Comparison of ENCODE assay signal across 8 mouse cellular contexts in genomic region chr17:31834320-31835065, GRCm38 (mm10). TPM values are rescaled to one million over a fixed set of nuclear protein-coding genes. Genes with fewer than 3 reads are reported as not detected.
A peak's percentile ranks its signal among the peaks of the same experiment; 100 is the strongest.
DNase-seq lines count a peak whose midpoint lies in the region; ATAC-seq and TF ChIP-seq lines count a peak whose summit lies in the region.

No protein-coding gene starts in this region.

- H3K36me3 ChIP-seq in lung, embryonic 15.5 days = no peaks in the 10 kb centered on the region

- ATAC-seq in lung, embryonic 15.5 days (ENCODE audit: borderline replicate concordance, extremely low read depth, low FRiP score, low TSS enrichment) = peak; percentile 13; the same call in 1 of the 2 replicates

- H3K27me3 ChIP-seq in lung, embryonic 15.5 days = no peaks in the 10 kb centered on the region

- no peak for TF ChIP-seq CTCF in bone marrow, adult 2 months (IDR thresholded peaks at IDR 0.05; ENCODE audit: control insufficient read depth, insufficient read depth, low read length)
- TF ChIP-seq CTCF in layer of hippocampus, adult 2 months (conservative IDR thresholded peaks at IDR 0.05) = no peak

- peak overlapping the region; percentile 91 for H3K27ac ChIP-seq in bone marrow, adult 2 months (ENCODE audit: control insufficient read depth, insufficient read depth, low read depth, low read length, poor library complexity)
- H3K27ac ChIP-seq in lung, embryonic 15.5 days = peak overlapping the region; percentile 75
- H3K27ac ChIP-seq in layer of hippocampus, adult 2 months = no peak overlapping the region

- no peak overlapping the region for H3K9ac ChIP-seq in lung, embryonic 15.5 days

- peaks cover 26% of the 10 kb centered on the region for H3K4me1 ChIP-seq in bone marrow, adult 2 months (ENCODE audit: control insufficient read depth, insufficient read depth, low read length)
- peaks cover 36% of the 10 kb centered on the region for H3K4me1 ChIP-seq in lung, embryonic 15.5 days

- TF ChIP-seq POLR2A in bone marrow, adult 2 months (IDR thresholded peaks at IDR 0.05; ENCODE audit: borderline replicate concordance, control insufficient read depth, low read depth, low read length) = no peak

- peak; percentile 84 for DNase-seq in MN1 (ENCODE audit: low spot score)
- DNase-seq in induced T-regulatory cell, adult 2 months (ENCODE audit: low read depth) = peak; percentile 56
- DNase-seq in layer of hippocampus, adult 9-11 months = no peak
- DNase-seq in spleen, postnatal 14 days (ENCODE audit: low spot score in 2 of 2) = no peak
- DNase-seq in c-Kit-positive CD71-positive TER-119-positive erythroid progenitor cells, embryonic 14.5 days (ENCODE audit: low spot score) = no peak
- DNase-seq in layer of hippocampus, adult 2 months (ENCODE audit: low spot score in 2 of 2) = no peak

- H3K4me3 ChIP-seq in bone marrow, adult 2 months (replicated peaks; ENCODE audit: control insufficient read depth, low read depth, low read length) = no peak overlapping the region
- H3K4me3 ChIP-seq in lung, embryonic 15.5 days = no peak overlapping the region
- no peak overlapping the region for H3K4me3 ChIP-seq in layer of hippocampus, adult 2 months

- no peaks in the 10 kb centered on the region for H3K9me3 ChIP-seq in lung, embryonic 15.5 days

- 37% methylated on average over 6 of the region's 6 CpGs for WGBS in bone marrow, adult 2 months
- 62% methylated on average over 6 of the region's 6 CpGs for WGBS in lung, embryonic 15.5 days

- no peak overlapping the region for H3K4me2 ChIP-seq in lung, embryonic 15.5 days

RNA-seq across cellular contexts. Expression of gene Sik1, which starts 21.1 kb away (rescaled TPM):
- 24.1 and 42.9 TPM in 2 replicates for polyA plus RNA-seq in bone marrow, adult 2 months (2011; ENCODE audit: insufficient read depth, insufficient read length, low replicate concordance, missing spikeins)
- 32.7 and 35.4 TPM in 2 replicates for polyA plus RNA-seq in lung, embryonic 15.5 days (2015; fragmentation: Nextera tagmentation; extraction: Ambion mirVana)
- 10 to 100 TPM; 12.4 to 15.4 TPM for total RNA-seq in layer of hippocampus, adult 2 months (2021)

Comparison
In these comparisons a context has a peak if more than half of its experiments do, and no peak if none do; other contexts are left out.
1. DNase-seq: peak in MN1 (single experiment) and induced T-regulatory cell, adult 2 months (single experiment); none in layer of hippocampus, adult 9-11 months (single experiment), spleen, postnatal 14 days (0 of 2), c-Kit-positive CD71-positive TER-119-positive erythroid progenitor cells, embryonic 14.5 days (single experiment) and layer of hippocampus, adult 2 months (0 of 2).